Mouse (Mus musculus): Measurements from ENCODE around the gene Cep55. TPM values are rescaled to one million over a fixed set of nuclear protein-coding genes. Genes with fewer than 3 reads are reported as not detected.
A peak's percentile ranks its signal among the peaks of the same experiment; 100 is the strongest.

The Cep55 gene
- total RNA-seq, 4 experiments from 2014 or later: 0.12 to 0.61 (median 0.25) TPM

DNA sequence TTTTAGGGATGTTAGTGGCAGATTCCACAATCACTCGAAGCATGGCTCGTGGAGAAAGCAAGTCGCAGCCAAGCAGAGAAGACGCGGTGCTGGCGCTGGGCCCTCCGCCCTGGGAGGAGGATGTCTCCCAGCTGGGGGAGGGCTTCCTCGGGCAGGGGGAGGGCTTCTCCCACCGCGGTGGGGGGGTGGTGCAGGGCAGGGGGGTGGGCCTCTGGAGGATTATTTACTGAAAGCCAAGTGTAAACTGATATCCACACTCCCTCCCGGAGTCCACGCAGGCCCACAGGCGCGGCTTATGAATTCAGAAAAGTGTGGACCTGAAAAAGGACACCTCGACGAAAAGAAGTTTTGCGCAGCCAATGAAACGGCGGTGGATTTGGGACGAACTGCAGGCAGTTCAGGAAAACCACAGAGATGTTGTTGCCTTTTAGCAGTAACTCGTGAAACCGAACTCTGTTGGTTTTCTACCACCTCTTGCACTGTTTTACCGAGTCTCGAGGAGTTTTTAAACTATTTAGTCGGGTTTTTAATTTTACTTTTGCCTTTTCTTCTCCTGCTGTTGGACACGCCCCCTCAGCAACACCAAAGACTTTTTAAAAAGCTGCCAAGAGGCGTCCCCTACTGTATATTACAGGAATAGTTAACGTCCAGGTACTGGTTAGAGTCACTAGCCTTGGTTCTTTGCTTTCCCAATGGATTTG lies 11.4 kb upstream of the Cep55 start, which contains the start of gene Myof:
Gene Myof (minus strand): TSS at position 297 of the 701 bp plus-strand sequence.
- no peak for DNase-seq (ENCODE audit: low spot score in 2 of 2)

DNA sequence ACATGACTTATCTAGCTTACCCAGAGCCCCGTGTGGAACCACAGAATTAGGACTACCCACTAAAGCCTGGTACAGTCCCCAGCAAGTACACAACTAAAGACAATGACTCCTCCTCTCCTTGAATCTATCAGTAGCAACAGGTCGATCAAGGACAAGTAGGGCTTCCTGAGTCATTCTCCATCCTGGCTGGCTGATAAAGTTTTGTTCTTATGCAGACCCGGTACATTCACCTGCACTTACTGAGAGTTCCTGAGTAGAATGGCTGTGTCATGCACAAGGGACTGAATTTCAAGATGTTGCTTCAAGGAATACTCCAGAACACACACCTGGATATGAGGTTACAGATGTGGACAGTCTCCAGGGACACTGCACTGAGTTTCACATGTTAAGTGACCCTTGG lies 9.6 kb upstream of the Cep55 start:
- no peak for DNase-seq (ENCODE audit: low spot score in 2 of 2)

DNA sequence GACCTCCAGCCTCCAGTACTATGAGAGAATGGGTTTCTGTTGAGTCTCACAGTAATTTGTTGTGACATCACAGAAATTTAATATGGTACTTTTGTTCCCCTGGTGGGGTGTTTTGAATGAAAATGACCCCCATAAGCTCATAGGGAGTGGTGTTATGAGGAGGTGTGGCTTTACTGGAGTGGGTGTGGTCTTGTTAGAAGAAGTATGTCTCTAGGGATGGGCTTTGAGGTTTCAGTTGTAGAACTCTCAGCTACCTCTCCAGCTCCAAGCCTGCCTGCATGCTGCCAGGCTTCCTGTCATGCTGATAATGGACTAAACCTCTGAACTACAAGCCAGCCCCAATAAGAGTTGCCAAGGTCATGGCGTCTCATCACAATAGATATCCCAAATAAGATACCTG lies 5.1 kb upstream of the Cep55 start:
- DNase-seq (ENCODE audit: low spot score in 2 of 2): no peak

DNA sequence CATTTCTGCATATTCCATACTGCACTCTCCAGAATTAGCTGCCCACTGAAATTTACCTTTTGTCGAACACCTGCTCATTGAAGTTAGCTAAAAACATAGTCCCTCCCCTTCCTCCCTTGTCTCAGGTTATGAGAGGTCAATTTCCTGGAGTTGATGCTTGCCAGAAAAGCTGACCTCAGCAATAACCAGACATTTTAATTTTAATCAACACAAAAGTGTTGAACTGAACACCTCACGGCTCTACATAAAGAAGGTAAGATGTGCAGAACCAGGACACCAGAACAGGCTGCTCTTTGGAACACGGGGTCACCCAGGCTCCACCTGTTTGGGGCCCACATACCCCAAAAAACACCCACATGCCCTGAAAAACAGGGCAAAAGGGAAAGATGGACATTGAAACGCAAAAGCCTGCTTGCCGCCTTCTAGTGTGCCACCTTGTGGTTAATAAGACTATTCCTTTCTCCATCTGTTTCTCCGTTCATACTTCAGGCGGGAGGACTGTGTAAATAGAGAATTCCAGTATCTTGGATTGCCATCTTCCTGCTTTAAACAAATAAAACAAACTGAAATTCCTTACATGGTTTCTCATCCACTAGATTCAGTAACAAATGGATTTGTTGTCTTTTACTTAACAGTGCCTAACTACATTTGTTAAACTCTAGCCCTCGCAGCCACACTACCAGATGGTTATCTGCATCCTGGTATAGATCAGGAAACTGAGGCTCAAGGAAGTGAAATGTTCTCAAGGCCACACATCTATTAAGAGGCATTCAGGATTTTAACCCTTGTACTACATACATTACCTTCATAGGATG lies 1.4 kb upstream of the Cep55 start:
- no peak for DNase-seq (ENCODE audit: low spot score in 2 of 2)

DNA sequence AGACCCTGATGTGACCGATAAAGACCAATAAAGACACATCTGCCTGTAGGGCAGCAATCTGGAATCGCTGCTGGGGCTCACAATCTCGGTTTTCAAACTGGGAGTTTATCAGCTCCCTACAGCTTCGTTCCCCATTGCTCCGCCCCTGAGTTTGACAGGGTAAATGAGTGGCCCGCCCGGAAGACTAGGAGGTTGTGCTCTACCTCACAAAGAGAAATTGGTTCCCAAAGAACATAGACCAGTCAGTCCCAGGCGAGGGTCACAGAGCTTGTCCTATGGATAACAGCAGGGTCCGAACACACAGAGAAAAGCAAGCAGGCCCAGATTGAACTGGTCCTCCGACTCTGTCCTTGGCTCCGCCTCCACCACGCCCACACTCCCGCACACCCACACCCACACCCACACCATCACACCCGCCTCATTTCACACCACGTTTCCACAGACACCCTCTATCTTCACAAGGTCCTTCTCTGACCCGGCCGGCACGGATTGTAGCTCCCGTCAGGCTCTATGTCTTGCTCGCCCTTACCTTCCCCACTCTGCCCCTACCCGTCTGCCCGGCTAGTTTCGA lies 577 bp upstream of the Cep55 start:
- DNase-seq (ENCODE audit: low spot score in 2 of 2): peak in 1 of 2 experiments; percentile 62

DNA sequence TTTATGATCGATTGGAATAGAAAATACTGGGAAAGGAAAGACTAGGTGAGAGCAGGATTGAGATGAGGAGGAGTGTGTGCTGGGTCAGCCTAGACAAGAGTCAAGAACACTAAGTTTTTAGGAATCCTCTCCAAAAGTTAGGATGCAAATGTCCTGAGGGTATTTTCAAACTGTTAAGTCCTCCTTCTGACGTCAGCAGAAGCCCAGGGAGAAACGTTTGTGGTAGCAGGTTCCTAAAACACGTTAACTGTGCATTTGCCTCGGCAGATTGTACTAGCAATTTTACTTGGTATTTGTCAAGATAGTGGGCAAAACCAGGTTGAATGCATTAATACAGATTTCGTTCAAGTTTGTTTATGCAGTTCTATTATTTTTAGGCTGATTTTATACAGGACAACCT lies 987 bp downstream of the Cep55 start:
- no peak for DNase-seq (ENCODE audit: low spot score in 2 of 2)

DNA sequence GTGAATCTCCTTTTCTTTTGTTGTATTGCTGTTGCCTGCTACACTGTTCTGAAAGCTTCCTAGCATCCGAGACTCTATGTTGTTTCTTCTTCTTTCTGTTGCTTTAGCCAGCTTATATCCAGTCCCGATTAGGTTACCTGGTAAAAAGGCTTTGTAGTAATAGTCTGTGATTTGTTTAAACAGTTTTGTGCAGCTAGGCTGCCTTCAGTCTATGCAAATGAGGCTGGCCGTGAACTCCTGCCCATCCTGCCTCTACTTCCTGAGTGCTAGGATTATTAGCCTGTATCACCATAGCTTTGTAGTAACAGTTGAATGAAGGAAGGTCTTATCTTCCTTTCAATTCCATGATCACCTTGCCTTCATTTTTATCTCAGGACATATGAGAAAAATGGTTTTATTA lies 1.5 kb downstream of the Cep55 start:
- DNase-seq (ENCODE audit: low spot score in 2 of 2): no peak

DNA sequence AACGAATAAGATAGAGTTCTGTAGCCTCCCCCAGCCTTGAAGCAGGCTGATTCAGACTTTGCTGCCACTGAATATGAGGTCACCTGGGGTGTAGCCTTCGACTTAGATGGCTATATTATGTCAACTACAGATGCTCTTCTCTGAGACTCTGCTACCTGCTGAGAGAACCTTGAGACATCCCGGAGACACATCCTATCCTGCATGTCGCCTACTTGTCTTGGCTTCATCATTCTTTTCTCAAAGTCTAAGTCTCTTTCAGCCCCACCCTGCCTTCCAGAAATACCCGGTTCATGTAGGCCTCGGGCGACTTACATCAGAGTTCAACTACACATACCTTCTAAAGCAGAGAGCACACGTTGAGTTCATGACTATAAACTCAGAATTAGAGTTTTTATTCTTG lies 2.1 kb downstream of the Cep55 start:
- no peak for DNase-seq (ENCODE audit: low spot score in 2 of 2)

DNA sequence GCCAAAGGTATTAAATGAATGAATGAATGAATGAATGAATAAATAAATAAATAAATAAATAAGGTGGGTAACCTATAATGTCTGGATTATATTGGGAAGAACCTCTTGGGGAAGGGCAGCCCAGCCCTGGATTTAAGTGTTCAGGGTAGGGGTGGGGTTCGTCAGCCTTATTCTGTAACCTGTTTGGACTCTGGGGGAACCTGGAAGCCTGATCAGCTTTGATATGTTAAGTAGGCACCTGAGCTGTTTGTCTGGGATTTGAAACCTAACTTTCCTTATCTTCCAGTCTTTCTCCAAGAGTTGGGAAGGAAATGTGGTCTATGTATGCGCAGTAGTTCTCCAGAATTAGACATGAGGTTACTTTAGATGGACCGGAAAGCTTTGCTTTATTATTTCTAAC lies 8.4 kb downstream of the Cep55 start:
- DNase-seq (ENCODE audit: low spot score in 2 of 2): no peak

DNA sequence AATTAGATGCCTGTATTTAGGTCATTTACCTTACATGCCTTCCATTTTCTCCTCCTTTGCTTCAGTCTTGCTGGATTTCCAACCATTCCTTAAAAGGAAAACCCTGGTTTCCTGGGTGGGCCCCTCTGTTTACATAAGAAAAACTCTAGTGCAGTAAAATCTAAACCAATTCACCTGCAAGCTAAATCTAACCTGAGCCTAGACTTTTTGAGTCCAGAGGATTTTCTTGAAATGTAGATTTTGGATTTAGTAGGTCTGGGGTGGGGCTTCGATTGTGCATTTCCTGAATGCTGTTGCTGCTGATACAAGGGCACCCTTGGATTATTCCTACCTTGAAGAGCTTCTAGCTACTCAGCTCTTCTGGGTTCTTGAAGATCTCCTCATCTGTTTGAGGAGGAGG lies 9.2 kb downstream of the Cep55 start:
- no peak for DNase-seq (ENCODE audit: low spot score in 2 of 2)

DNA sequence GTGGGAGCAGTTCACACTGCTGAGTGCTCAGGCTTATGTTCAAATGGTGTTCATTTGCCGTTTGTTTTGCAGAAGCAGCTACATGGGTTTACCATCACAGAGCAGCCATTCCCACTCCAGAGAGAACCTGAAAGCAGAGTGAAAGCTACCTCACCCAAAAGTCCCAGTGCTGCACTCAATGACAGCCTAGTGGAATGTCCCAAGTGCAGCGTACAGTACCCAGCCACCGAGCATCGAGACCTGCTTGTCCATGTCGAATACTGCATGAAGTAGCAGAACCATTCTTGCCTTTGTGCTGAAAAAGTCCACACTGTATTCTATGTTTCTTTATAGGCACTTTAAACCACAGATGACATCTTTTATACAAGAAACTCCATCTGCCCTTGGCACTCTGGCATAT lies 18.4 kb downstream of the Cep55 start:
- no peak for DNase-seq (ENCODE audit: low spot score in 2 of 2)

DNA sequence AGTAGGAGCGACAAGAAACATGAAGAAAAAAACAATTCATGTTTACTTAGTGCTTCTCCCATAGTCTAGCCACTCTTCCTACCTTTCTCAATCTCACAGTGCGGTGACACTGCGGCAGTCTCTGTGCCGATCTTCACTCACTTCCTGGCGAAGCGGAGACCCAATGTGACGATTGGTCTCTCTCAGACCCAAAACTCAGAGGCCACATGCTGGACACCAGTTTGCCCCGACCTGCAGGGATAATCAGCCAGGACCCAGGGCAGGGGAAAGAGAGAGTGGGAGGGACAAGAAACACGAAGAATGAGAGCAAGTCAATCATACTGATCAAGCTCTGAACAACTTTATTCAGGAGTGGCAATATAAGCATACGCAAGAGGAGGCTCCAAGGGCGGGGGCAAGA lies 20.2 kb downstream of the Cep55 start:
- DNase-seq (ENCODE audit: low spot score in 2 of 2): no peak

DNA sequence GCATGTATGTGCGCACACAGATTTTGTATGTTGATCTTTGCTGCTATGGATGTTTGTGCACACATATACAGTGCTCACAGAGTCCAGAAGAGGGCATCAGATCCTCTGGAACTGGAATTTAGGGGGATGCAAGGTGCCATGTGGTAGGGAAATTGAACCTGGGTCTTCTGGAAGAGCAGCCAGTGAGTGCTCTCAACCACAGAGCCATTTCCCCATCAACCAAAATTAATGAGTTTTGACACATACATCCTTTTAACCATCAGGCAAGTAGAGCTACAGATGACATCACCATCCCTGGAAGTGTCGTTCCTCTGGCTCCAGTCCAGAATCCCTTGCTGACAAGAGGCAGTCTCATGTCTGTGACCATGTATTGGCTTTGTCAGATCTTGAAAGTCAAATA lies 21.4 kb downstream of the Cep55 start:
- no peak for DNase-seq (ENCODE audit: low spot score in 2 of 2)

DNA sequence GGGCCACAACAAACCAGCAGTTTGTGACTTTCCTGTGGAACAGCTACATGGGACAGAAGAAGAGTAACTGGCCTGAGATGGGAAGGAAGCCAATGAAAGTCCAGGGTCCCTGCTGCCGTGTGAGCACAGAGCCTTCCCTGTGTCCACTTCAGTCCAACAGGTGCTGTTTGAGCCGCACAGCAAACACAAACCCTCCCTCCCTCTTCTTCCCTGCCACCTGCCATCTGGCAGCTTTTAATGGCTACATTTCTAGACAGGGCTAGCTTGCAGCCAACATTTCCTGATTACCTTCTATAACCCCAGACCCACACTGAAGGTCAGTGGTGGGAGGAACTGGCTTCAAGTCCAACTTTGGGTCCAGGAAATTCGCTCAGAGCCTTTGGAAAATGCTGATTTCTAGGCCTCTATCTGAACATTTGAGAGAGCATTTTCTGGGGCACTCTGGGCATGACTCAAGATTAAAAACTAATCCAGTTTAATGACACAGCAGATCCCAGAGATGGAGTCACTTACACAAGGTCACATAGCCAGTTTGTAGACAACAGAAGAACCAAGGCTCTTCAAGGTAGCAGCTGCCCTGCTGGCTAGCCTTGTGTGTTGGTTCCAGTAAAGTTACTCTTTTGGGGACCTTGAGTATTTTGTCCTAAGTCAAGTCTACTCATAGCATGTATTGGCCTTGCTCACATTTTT lies 23.2 kb downstream of the Cep55 start:
- no peak for DNase-seq (ENCODE audit: low spot score in 2 of 2)

DNA sequence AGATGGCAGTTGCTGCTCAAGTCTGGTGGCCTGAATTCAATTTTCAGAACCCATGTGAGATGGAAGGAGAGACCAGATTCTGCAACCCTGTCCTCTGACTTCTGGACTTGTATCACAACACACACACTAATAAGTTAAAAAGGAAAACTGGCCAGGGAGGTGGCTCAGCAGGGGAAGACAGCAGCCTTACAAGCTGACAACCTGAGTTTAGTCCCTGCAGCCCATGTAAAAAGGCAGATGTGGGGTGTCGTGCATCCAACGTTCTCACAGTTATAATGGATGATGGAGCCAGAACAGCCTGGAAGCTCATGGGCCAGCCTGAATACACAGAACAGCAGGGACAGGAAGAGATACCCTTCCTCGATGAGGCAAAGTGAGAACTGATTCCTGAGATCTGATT lies 26.6 kb downstream of the Cep55 start:
- DNase-seq (ENCODE audit: low spot score in 2 of 2): no peak

DNA sequence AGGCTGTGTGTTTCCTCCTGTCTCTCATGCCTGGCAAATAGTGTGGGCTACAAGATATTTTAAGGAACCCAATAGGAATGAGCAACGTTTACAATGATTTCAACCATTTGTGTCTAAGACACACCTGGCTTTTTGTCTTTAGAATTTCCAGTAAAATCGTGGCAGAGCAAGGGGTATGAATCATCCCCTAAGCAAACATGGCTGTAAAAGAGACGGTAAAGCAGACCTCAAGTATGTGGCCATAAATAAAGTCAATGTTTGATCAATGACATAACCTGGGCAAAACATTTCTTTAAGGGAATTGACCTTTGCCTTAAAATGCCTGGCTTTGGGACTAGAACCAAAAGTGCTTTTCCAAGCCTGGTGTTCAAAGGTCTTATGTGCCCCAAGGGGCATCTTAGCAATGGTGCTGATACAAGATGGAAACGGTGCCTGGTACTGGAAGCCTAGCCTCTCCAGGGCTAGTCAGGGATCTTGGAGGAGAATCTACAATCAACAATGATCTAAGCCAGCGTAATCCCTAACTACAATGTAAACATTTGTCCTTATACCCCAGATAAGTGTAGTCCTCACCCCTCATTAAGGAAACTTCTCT lies 28.2 kb downstream of the Cep55 start:
- DNase-seq (ENCODE audit: low spot score in 2 of 2): no peak

DNA sequence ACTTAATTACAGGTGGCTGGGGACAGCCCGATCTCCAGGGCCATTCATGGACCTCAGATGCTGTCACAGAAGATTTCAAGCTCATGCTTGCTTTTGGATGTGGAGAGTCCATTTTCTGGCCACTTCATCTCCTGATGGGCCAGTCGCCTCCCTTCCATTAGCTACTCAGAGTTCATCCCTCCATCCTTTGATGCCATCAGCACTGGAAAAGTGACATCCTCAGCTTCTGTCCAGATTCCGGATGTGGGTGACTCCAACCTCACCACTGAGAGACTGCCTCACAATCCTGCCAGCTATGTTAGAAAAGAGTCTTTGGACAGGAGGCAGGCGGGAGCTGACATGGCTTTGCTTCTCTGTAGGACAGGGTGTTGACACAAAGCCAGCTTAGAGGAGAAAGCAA lies 31.0 kb downstream of the Cep55 start:
- DNase-seq (ENCODE audit: low spot score in 2 of 2): no peak

DNA sequence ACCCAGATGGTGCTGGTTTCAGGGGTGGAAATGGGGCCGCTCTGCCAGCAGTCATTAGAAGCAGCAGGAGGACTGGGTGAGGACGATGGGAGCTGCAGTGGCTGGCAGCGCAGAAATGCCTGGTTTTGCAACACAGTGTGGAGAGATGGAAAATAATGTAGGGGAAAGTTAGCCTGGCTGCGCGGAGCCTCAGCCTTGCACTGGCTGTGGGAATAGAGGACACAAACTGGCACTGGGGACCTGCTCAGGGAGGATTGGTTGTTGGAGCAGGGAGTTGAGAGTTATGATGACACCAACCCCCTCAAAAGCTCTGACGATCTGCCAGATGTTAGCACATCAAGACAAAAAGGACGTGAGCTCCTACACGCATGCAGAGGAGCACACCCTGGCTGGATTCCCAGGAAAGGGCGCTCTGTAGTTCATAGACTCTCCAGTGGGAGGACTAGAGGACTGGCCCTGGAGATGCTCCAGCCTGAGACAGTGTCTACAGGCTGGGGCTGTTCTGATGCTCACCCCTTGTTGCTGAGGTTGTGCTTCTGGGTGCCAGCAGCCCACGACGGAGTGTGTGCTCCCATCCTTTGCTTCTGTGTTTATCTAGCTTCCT lies 32.2 kb downstream of the Cep55 start:
- peak; percentile 7 to 9 for DNase-seq (ENCODE audit: low spot score in 2 of 2)

DNA sequence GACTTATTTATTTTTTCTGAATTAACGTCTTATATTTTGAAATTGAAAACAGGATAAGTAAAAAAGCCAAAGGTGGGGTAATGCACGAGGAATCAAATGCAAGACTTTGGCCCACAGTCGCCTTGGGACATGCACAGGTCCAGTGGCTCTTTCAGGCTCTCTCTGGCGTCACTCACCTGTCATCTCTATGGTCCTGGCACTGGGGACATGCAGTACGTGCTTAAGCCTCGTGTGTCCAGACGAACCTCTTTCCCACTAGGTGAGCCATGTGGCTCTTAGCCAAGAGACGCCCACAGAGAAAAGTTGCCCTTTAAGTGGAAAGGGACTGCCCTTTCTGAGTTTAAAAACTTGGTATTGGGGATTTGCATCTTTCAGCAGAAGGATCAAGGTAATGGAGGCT lies 34.5 kb downstream of the Cep55 start:
- no peak for DNase-seq (ENCODE audit: low spot score in 2 of 2)

DNA sequence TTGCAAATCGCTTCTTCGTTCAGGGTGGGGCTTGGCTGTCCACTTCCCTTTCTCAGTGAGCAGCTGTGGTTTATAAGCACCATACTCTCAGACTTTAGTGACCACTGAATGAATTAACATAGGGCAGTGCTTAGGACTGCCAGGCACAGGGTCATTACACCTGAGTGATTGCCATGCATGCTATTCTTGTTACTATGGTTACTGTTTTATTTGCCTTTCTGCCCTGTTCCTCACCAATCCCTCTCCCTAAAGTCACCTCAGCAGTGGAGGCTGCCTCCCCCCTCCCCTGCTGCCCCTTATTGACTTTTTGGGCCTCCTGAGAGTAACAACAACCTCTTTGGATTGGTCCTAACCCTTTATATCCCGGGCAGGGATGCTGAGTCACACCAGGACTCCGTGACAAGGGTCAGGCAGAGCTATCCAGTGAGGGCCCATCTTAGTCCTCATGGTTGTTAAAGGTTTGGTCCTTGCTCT lies 36.7 kb downstream of the Cep55 start:
- DNase-seq (ENCODE audit: low spot score in 2 of 2): no peak

DNA sequence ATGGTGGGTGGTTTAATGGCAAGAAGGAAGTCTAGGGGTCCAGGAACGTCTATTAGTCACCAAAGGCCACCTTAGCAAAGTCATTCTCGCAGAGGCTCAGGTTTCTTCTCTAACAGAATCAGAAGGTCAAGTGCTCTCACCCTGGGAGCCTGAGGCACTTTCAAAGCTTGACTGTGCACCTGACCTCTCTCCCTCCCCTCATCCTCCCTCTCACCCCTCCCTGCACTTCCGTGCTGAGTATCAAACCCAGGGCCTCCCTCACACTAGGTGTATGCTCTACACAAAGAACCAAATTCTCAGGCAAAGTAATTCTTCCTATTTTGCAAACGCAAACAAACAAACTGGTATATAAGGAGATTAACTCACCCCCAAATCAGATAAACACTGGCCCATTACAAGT lies 41.4 kb downstream of the Cep55 start:
- no peak for DNase-seq (ENCODE audit: low spot score in 2 of 2)

Measured in layer of hippocampus, adult 8-10 months (tissue).